Mouse (Mus musculus): ENCODE data around the gene Clec5a.

DNA sequence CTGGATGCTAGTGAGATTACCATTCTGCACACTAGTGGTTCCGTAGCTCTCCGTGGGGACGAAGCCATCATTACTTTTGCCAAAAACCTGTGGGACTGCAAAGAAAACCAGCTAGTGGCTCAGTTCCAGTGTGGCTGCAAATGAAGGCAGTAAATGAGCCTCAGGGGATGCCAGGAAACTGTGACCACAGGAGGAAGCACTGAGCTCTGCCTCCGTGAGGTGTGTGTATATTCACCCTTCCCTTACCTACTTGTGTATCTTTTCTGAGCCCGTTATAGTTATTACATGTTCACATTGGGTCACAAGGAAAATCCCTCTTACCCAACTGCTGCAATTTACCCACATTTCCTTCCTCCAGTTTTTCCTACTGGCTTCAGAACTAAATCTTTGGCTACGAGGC, 1.3 kb downstream of the Clec5a start:
- TF ChIP-seq CTCF (IDR thresholded peaks at IDR 0.05; ENCODE audit: low read depth): no peak
- no peak for TF ChIP-seq EP300 (IDR thresholded peaks at IDR 0.05; ENCODE audit: low read depth)

Data from liver, embryonic 14.5 days (tissue).